Mouse (Mus musculus) naive thymus-derived CD4-positive, alpha-beta T cell, adult 2 months (primary cell): ENCODE data around the gene Ints6l.
"Not testable (repeated sequence)": the region's sequence is repeated elsewhere in the genome, so short reads cannot be mapped to it uniquely, and the experiment has no call there.

ENCODE experiments used
- DNase-seq: peaks from one replicate; pipeline ENCODE4 v3.0.0-alpha.2; 2011; ENCODE audit warnings: low read depth

The Ints6l gene

GRCm38 (mm10) chrX:56524442-56524841 lies 69.8 kb downstream of the Ints6l start, which contains the start of gene Gm10477:
Gm10477 (plus strand) TSS chrX:56524742.
- not testable (repeated sequence) for DNase-seq

GRCm38 (mm10) chrX:56531266-56531665 lies 76.6 kb downstream of the Ints6l start:
- DNase-seq, result peak; percentile 55

GRCm38 (mm10) chrX:56537162-56537561 lies 82.5 kb downstream of the Ints6l start:
- peak; percentile 3 for DNase-seq

GRCm38 (mm10) chrX:56549506-56549905 lies 94.8 kb downstream of the Ints6l start, which contains the start of gene Gm648:
Gm648 (minus strand) TSS chrX:56549606.
- no peak for DNase-seq

- DNase-seq, result no peak
Observed at GRCm38 (mm10) chrX:56553584-56553983, 98.9 kb downstream of the Ints6l start.
